Mouse (Mus musculus): Measurements from ENCODE around the gene Pde4b. TPM values are rescaled to one million over a fixed set of nuclear protein-coding genes. Genes with fewer than 3 reads are reported as not detected.
A peak's percentile ranks its signal among the peaks of the same experiment; 100 is the strongest.

Gene Pde4b
- polyA plus RNA-seq, 1 experiment, result 87.4 TPM

DNA sequence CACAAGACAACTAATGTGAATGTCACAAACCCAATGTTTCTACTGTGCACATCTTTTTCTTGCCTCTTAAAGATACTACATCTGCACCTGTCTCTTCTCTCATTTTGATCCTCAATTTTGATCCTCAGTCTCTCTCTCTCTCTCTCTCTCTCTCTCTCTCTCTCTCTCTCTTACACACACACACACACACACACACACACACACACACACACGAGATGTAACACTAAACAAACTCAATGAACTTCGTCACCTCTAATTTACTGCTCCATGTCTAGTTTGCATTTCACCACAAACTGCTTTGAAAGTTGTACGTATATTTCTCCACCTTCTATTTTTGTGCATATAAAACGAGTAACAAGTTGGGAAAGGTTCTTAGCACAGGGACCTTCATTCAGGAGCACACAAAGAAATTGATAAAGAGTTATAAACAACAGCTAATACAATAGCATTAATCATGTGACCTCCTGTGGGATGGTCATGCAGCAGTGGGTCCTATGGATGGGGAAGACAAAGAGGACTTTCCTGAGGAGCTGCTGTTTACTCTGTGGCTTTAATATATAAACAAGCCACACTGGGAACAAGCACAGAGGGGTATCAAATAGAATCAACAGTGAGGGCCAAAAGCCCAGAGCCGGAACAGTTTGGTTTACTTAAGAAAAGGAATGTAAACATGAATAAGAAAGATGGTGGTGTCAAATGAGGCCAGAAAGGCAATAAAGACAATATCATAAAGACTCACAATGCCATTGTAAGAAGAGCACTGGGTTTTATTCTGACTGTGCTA is 372.1 kb downstream of the Pde4b start:
- Histone ChIP-seq H3K27ac (ENCODE audit: insufficient read depth, low read length) (no peak overlapping the region), H3K4me1 (ENCODE audit: control insufficient read depth, insufficient read depth, low read length) (no peaks in the 10 kb centered on the region), H3K4me3 (ENCODE audit: insufficient read depth, low read length) (no peak overlapping the region)
- TF ChIP-seq POLR2A (IDR thresholded peaks at IDR 0.05; ENCODE audit: extremely low read depth, insufficient read depth, low read length) (no peak), CTCF (IDR thresholded peaks at IDR 0.05; ENCODE audit: extremely low read depth, insufficient read depth, low read length) (no peak)

DNA sequence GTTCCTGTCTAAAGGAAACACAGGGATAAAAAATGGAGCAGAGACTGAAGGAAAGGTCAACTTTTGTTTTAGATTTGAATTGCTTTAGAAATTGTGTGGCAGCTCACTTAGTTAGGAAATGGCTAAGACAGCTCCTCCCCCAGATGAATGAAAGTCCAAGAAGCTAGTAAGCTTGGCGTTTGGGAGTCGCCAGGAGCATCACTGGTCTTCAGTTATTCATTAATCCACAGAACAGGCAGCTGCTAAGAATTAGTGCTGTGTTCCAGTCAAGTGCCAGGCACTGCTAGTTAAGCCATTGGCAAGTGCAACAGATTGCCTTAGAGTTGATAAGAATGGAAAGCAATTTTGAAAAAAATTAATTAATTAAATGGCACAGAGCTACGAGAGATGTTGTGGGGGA is 390.8 kb downstream of the Pde4b start:
- H3K27ac ChIP-seq (ENCODE audit: insufficient read depth, low read length), result no peak overlapping the region
- H3K4me1 ChIP-seq (ENCODE audit: control insufficient read depth, insufficient read depth, low read length), result no peaks in the 10 kb centered on the region; the same call in 1 of the 2 replicates
- TF ChIP-seq POLR2A (IDR thresholded peaks at IDR 0.05; ENCODE audit: extremely low read depth, insufficient read depth, low read length) (no peak), CTCF (IDR thresholded peaks at IDR 0.05; ENCODE audit: extremely low read depth, insufficient read depth, low read length) (no peak)
- H3K4me3 ChIP-seq (ENCODE audit: insufficient read depth, low read length), result no peak overlapping the region

DNA sequence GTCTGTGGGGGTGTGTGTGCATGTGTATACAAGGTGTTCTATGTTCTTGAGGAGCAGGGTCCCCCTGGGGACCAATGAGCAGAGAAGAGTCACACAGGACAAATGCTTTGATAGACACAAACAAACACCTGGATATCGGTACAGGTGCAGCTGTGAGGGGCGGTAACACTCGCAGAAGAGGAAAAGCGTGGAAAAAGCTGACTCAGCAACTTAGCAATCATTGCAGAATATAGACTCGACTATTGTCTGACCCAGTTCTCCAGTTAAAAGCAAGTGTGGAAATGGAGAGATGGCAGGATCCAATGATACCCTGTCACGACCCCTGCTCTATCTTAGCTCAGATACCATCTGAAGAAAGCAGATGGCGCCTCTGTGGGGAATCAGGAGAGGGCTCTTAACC is 391.5 kb downstream of the Pde4b start:
- H3K27ac ChIP-seq (ENCODE audit: insufficient read depth, low read length), result no peak overlapping the region
- no peaks in the 10 kb centered on the region; the same call in 1 of the 2 replicates for H3K4me1 ChIP-seq (ENCODE audit: control insufficient read depth, insufficient read depth, low read length)
- H3K4me3 ChIP-seq (ENCODE audit: insufficient read depth, low read length), result no peak overlapping the region
- no peak for TF ChIP-seq POLR2A (IDR thresholded peaks at IDR 0.05; ENCODE audit: extremely low read depth, insufficient read depth, low read length)

DNA sequence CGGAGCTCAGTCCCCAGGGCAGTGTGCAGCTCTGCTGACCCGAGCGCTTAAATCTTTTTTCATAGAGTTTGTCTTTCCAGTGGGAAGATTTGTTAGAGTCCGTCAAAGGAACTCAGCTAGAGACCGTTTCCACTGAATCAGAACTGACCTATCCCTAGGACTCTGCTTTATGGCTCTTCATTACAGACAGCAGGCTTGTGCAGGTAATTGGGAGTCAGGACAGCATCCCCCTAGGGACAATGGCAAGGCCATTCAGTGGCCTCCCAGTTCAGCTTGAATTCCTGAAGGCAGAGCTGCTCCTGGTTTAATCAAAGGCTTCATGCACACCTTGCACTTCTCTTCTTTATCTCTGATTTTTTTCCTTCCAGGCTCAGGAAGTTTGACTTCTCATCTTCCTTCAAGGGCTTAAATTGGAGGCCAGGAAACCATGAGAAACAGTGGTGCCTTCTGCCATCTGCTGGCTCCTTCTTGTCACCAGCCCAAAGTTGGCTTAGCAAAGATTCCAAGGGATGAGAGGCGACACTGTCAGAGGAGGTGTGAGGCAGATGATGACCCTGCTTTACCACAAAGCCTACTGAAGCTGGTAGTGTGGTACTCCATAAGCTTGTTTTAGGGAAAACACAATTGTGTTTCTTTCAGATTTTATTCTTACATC is 393.6 kb downstream of the Pde4b start:
- Histone ChIP-seq H3K4me1 (ENCODE audit: control insufficient read depth, insufficient read depth, low read length) (no peaks in the 10 kb centered on the region; the same call in 1 of the 2 replicates), H3K27ac (ENCODE audit: insufficient read depth, low read length) (no peak overlapping the region), H3K4me3 (ENCODE audit: insufficient read depth, low read length) (no peak overlapping the region)
- TF ChIP-seq POLR2A (IDR thresholded peaks at IDR 0.05; ENCODE audit: extremely low read depth, insufficient read depth, low read length), result no peak
- TF ChIP-seq CTCF (IDR thresholded peaks at IDR 0.05; ENCODE audit: extremely low read depth, insufficient read depth, low read length), result peak; percentile 93

DNA sequence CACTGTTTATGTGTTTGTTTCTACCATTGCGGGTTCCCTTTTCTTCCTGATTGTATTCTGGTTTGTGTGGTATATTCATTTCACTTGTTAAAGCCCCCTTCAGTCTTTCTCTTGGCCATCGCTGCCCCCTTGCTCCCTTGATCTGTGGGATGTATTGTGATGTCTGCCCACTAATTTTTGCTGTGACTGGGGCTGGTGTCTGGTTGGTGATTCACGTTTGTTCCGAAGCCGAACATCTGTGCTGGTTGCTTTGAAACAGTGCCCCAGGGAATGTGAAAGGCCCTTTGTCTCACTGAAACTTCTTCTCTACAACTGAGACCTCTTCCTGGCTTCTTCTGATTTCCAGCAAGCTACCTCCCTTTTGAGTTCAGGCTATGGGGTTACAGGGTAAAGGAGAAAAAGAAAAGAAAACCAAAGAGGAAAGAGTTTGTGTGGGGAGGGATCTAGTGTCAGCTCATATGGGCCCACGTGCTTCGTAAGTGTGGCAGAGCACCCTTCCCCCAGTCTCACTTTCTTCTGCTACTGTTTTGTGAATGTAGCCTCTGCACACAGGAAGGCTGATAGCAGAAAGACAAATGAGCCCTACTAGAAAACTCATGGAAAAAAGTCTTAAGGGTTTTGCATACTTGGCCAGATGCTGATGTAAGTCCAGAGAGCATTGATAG is 396.1 kb downstream of the Pde4b start:
- no peak overlapping the region for H3K27ac ChIP-seq (ENCODE audit: insufficient read depth, low read length)

DNA sequence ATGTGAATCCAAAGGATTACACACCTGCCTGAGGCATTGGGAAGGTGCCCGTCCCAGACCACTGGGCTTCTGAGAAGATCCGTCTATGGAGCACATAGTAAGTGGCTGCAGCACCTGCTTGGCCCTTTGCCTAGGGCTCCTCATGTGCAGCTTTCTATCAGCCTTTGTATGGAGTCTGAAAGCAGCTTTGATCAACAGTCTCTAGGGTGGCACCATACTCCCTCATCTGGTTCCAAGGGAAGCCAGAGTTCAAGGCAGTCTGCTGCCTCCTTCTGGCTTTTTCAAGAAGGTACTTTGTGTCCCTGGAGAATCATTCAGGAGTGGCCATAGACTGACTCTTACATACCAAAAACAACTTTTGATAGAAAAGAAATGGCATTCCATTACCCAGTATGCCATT is 397.4 kb downstream of the Pde4b start:
- Histone ChIP-seq H3K4me3 (ENCODE audit: insufficient read depth, low read length) (no peak overlapping the region), H3K4me1 (ENCODE audit: control insufficient read depth, insufficient read depth, low read length) (no peaks in the 10 kb centered on the region; the same call in 1 of the 2 replicates), H3K27ac (ENCODE audit: insufficient read depth, low read length) (peak overlapping the region; percentile 29; the same call in 1 of the 2 replicates)
- TF ChIP-seq POLR2A (IDR thresholded peaks at IDR 0.05; ENCODE audit: extremely low read depth, insufficient read depth, low read length), result no peak
- peak; percentile 20; the same call in 1 of the 2 replicates for TF ChIP-seq CTCF (IDR thresholded peaks at IDR 0.05; ENCODE audit: extremely low read depth, insufficient read depth, low read length)

More for the DNA sequence above, 396.1 kb downstream of the Pde4b start:
- Histone ChIP-seq H3K4me1 (ENCODE audit: control insufficient read depth, insufficient read depth, low read length) (no peaks in the 10 kb centered on the region; the same call in 1 of the 2 replicates), H3K4me3 (ENCODE audit: insufficient read depth, low read length) (no peak overlapping the region)
- TF ChIP-seq CTCF (IDR thresholded peaks at IDR 0.05; ENCODE audit: extremely low read depth, insufficient read depth, low read length), result no peak
- TF ChIP-seq POLR2A (IDR thresholded peaks at IDR 0.05; ENCODE audit: extremely low read depth, insufficient read depth, low read length), result no peak

DNA sequence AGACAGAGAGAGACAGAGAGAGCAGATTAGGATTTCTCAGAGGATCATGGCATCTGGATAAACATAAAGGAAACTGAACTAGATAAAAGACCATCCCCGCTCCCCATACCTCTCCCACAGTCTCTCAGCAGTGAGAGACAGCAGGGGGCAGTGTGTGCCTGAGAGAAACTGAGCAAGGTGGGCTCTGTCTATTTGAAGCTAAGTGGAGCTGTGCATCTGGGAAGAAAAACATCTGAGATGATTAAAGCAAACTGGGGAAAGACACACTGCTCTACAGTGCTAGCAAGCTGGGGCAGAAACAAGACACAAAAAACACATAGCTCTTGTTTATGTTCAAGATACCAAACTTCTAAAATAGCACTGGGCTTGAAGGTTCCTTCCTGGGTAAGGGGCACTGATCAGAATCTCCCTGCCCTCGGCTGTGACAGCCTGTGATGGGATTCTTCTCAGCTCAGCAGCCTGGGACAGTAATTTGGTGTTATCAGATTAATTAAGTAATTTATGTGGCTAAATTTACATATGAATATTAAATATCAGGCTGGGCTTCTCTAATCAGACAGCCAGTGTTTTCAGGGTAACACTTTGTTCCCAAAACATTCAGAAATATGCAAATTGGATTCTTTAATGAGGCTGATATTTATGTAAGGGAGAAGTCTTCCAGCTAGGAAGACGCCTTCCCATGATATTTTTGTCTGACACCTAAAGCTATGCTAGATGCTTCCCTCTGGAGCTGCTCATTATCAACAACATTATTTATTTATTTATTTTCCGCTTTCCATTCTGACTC is 399.0 kb downstream of the Pde4b start:
- TF ChIP-seq POLR2A (IDR thresholded peaks at IDR 0.05; ENCODE audit: extremely low read depth, insufficient read depth, low read length), result no peak
- peak; percentile 40 for TF ChIP-seq CTCF (IDR thresholded peaks at IDR 0.05; ENCODE audit: extremely low read depth, insufficient read depth, low read length)
- H3K27ac ChIP-seq (ENCODE audit: insufficient read depth, low read length), result no peak overlapping the region
- no peaks in the 10 kb centered on the region for H3K4me1 ChIP-seq (ENCODE audit: control insufficient read depth, insufficient read depth, low read length)
- H3K4me3 ChIP-seq (ENCODE audit: insufficient read depth, low read length), result no peak overlapping the region

DNA sequence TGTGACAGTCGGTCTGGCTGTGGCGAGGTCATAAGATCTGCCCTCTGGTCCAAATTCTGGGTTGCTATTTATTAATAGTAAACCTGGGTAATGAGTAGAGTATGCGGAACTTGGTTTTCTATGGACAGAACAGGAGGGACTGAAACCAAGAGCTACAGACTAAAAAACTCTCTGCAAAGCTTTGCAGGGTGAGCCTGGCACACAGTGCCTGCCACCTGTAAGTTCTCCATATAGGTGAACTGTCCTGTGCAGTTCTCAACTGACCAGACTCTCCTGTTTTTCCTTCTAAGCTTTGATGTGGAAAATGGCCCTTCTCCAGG is 399.5 kb downstream of the Pde4b start:
- H3K27ac ChIP-seq (ENCODE audit: insufficient read depth, low read length), result no peak overlapping the region
- no peak for TF ChIP-seq CTCF (IDR thresholded peaks at IDR 0.05; ENCODE audit: extremely low read depth, insufficient read depth, low read length)
- TF ChIP-seq POLR2A (IDR thresholded peaks at IDR 0.05; ENCODE audit: extremely low read depth, insufficient read depth, low read length), result no peak
- H3K4me1 ChIP-seq (ENCODE audit: control insufficient read depth, insufficient read depth, low read length), result no peaks in the 10 kb centered on the region
- no peak overlapping the region for H3K4me3 ChIP-seq (ENCODE audit: insufficient read depth, low read length)

DNA sequence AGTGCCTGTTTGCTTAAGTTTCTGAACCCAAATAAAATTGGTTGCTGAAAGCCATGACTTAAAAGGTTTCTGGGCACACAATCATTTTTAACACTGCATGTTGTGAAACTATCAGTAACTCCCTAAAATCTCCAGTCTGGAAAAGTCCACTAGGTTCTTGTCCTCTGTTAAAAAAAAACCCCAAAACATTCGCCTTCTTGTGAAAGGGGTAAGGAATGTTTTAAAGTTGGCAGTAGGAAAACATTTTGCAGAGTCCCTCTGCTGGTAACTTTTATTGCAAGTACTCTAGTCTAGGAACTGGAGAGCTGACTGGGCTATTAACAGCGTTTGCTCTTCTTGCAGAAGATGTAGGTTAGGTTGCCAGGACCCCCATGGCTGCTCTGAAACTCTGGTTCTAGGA is 400.7 kb downstream of the Pde4b start:
- H3K27ac ChIP-seq (ENCODE audit: insufficient read depth, low read length), result no peak overlapping the region
- no peak overlapping the region for H3K4me3 ChIP-seq (ENCODE audit: insufficient read depth, low read length)
- H3K4me1 ChIP-seq (ENCODE audit: control insufficient read depth, insufficient read depth, low read length), result no peaks in the 10 kb centered on the region
- TF ChIP-seq CTCF (IDR thresholded peaks at IDR 0.05; ENCODE audit: extremely low read depth, insufficient read depth, low read length) (no peak), POLR2A (IDR thresholded peaks at IDR 0.05; ENCODE audit: extremely low read depth, insufficient read depth, low read length) (no peak)
